Mouse (Mus musculus) ES-Bruce4 (cell line): Measurements from ENCODE around the gene Stab2.

Experiments used
- CTCF ChIP-seq: IDR thresholded peaks from one replicate; pipeline ENCODE4 v1.8.1; 2011; ENCODE audit warnings: low read depth, low read length
- EP300 ChIP-seq: IDR thresholded peaks from 2 replicates; pipeline ENCODE4 v1.6.1; 2011; ENCODE audit warnings: low read depth, low read length; ENCODE audit not compliant: insufficient read depth
- POLR2A ChIP-seq: IDR thresholded peaks from one replicate; pipeline ENCODE4 v1.8.1; 2011; ENCODE audit warnings: low read length; ENCODE audit not compliant: insufficient read depth

- TF ChIP-seq CTCF (no peak), EP300 (no peak), POLR2A (no peak)
Measured at GRCm38 (mm10) chr10:87051714-87052113, 43.9 kb upstream of the Stab2 start.
